Mouse (Mus musculus): Measurements from ENCODE around the gene Hyal3.

Gene Hyal3

GRCm38 (mm10) chr9:107594281-107595062 is 13.9 kb downstream of the Hyal3 start:
- no peak for DNase-seq (ENCODE audit: low read depth, low spot score)

GRCm38 (mm10) chr9:107596619-107597569 is 16.3 kb downstream of the Hyal3 start:
- DNase-seq (ENCODE audit: low read depth, low spot score): no peak

- DNase-seq (ENCODE audit: low read depth, low spot score): no peak
Measured at GRCm38 (mm10) chr9:107598385-107598784, 17.8 kb downstream of the Hyal3 start.

GRCm38 (mm10) chr9:107599433-107599832 is 18.8 kb downstream of the Hyal3 start:
- DNase-seq (ENCODE audit: low read depth, low spot score): no peak

GRCm38 (mm10) chr9:107599842-107600241 is 19.2 kb downstream of the Hyal3 start:
- no peak for DNase-seq (ENCODE audit: low read depth, low spot score)

- no peak for DNase-seq (ENCODE audit: low read depth, low spot score)
Measured at GRCm38 (mm10) chr9:107600745-107601144, 20.1 kb downstream of the Hyal3 start.

GRCm38 (mm10) chr9:107601275-107601674 is 20.7 kb downstream of the Hyal3 start:
- no peak for DNase-seq (ENCODE audit: low read depth, low spot score)

- DNase-seq (ENCODE audit: low read depth, low spot score): peak; percentile 91
Measured at GRCm38 (mm10) chr9:107602068-107602648, 21.5 kb downstream of the Hyal3 start.

GRCm38 (mm10) chr9:107603251-107603650 is 22.6 kb downstream of the Hyal3 start:
- no peak for DNase-seq (ENCODE audit: low read depth, low spot score)

GRCm38 (mm10) chr9:107605041-107605661 is 24.5 kb downstream of the Hyal3 start:
- no peak for DNase-seq (ENCODE audit: low read depth, low spot score)

GRCm38 (mm10) chr9:107606591-107606990 is 26.0 kb downstream of the Hyal3 start:
- DNase-seq (ENCODE audit: low read depth, low spot score): no peak

- DNase-seq (ENCODE audit: low read depth, low spot score): no peak
Measured at GRCm38 (mm10) chr9:107607036-107607435, 26.4 kb downstream of the Hyal3 start.

GRCm38 (mm10) chr9:107607653-107608245 is 27.1 kb downstream of the Hyal3 start:
- no peak for DNase-seq (ENCODE audit: low read depth, low spot score)

GRCm38 (mm10) chr9:107608741-107609432 is 28.3 kb downstream of the Hyal3 start, which contains the start of gene Sema3b:
Sema3b (minus strand) TSS chr9:107609229.
- no peak for DNase-seq (ENCODE audit: low read depth, low spot score)

- no peak for DNase-seq (ENCODE audit: low read depth, low spot score)
Measured at GRCm38 (mm10) chr9:107609433-107609830, 28.8 kb downstream of the Hyal3 start.

- DNase-seq (ENCODE audit: low read depth, low spot score): no peak
Measured at GRCm38 (mm10) chr9:107611456-107612190, 31.0 kb downstream of the Hyal3 start.

- DNase-seq (ENCODE audit: low read depth, low spot score): peak; percentile 98
Measured at GRCm38 (mm10) chr9:107612191-107612944, 31.8 kb downstream of the Hyal3 start.

- DNase-seq (ENCODE audit: low read depth, low spot score): no peak
Measured at GRCm38 (mm10) chr9:107612945-107613569, 32.4 kb downstream of the Hyal3 start.

GRCm38 (mm10) chr9:107615035-107615434 is 34.4 kb downstream of the Hyal3 start:
- DNase-seq (ENCODE audit: low read depth, low spot score): no peak

All from forelimb bud, embryonic 11.5 days (tissue).